Mouse (Mus musculus) forebrain, embryonic 15.5 days (tissue): ENCODE data around the gene Car2. TPM values are rescaled to one million over a fixed set of nuclear protein-coding genes. Genes with fewer than 3 reads are reported as not detected.

Experiments
- ATAC-seq: fragments of 200-750 bp; cut with Nextera tagmentation; replicated peaks from 2 replicates; pipeline ENCODE4 v1.8.0; 2017; ENCODE audit warnings: mild to moderate bottlenecking, moderate TSS enrichment, moderate library complexity
- H3K27ac ChIP-seq: fragments of 300-500 bp; sonication (generic); replicated peaks from 2 replicates; pipeline ENCODE4 v1.5.1; 2015; ENCODE audit warnings: mild to moderate bottlenecking, inconsistent platforms
- H3K27me3 ChIP-seq: fragments of 300-500 bp; sonication (generic); 2 replicates; pipeline ENCODE4 v1.6.1; 2015; ENCODE audit warnings: inconsistent platforms
- H3K36me3 ChIP-seq: fragments of 300-500 bp; sonication (generic); 2 replicates; pipeline ENCODE4 v1.6.1; 2015; ENCODE audit warnings: mild to moderate bottlenecking, inconsistent platforms
- H3K4me1 ChIP-seq: fragments of 300-500 bp; sonication (generic); 2 replicates; pipeline ENCODE4 v1.6.1; 2015; ENCODE audit warnings: inconsistent platforms
- H3K4me2 ChIP-seq: fragments of 300-500 bp; sonication (generic); replicated peaks from 2 replicates; pipeline ENCODE4 v1.6.1; 2015; ENCODE audit warnings: mild to moderate bottlenecking, inconsistent platforms
- H3K4me3 ChIP-seq: fragments of 300-500 bp; sonication (generic); 2 replicates; pipeline ENCODE4 v1.5.1; 2015; ENCODE audit warnings: mild to moderate bottlenecking, inconsistent platforms
- H3K9ac ChIP-seq: fragments of 300-500 bp; sonication (generic); replicated peaks from 2 replicates; pipeline ENCODE4 v1.6.1; 2015; ENCODE audit warnings: mild to moderate bottlenecking, inconsistent platforms
- H3K9me3 ChIP-seq: fragments of 300-500 bp; sonication (generic); 2 replicates; pipeline ENCODE4 v1.6.1; 2016; ENCODE audit warnings: inconsistent platforms
- WGBS: fragments of 180-500 bp; shearing (Covaris S2); methylation state at CpG from one replicate; pipeline ENCODE4 v1.1.7; 2015; ENCODE audit warnings: mixed read lengths; 5-methylcytosine and 5-hydroxymethylcytosine counted together
- polyA plus RNA-seq: library from polyadenylated mRNA; unstranded; fragments of >200 nt; fragmentation: Nextera tagmentation; extraction: Ambion mirVana; gene quantifications from 2 replicates; pipeline ENCODE4 v1.2.1, GENCODE M21; 2015

Gene Car2
- polyA plus RNA-seq, 1 experiment from 2014 or later, result 22.7 TPM

- Histone ChIP-seq H3K4me1 (peaks cover 5% of the 10 kb centered on the region; the same call in 1 of the 2 replicates), H3K36me3 (no peaks in the 10 kb centered on the region), H3K4me2 (no peak overlapping the region), H3K27ac (no peak overlapping the region), H3K9ac (no peak overlapping the region), H3K9me3 (no peaks in the 10 kb centered on the region), H3K4me3 (no peak overlapping the region), H3K27me3 (no peaks in the 10 kb centered on the region)
- no peak for ATAC-seq
These were observed 4.1 kb upstream of the Car2 start for GRCm38 (mm10) chr3:14882005-14882404.

- WGBS, result 81% methylated on average over 3 of the region's 3 CpGs
These were observed 3.3 kb upstream of the Car2 start for GRCm38 (mm10) chr3:14882756-14883155.

GRCm38 (mm10) chr3:14884826-14885225 lies 1.2 kb upstream of the Car2 start:
- no peaks in the 10 kb centered on the region for H3K27me3 ChIP-seq
- H3K36me3 ChIP-seq, result no peaks in the 10 kb centered on the region
- H3K9me3 ChIP-seq, result no peaks in the 10 kb centered on the region
- ATAC-seq, result no peak
- H3K9ac ChIP-seq, result no peak overlapping the region
- no peak overlapping the region for H3K4me3 ChIP-seq
- no peak overlapping the region for H3K27ac ChIP-seq
- peaks cover 6% of the 10 kb centered on the region; the same call in 1 of the 2 replicates for H3K4me1 ChIP-seq
- no peak overlapping the region for H3K4me2 ChIP-seq

More at GRCm38 (mm10) chr3:14882756-14883155, 3.3 kb upstream of the Car2 start:
- peaks cover 6% of the 10 kb centered on the region; the same call in 1 of the 2 replicates for H3K4me1 ChIP-seq
- H3K4me2 ChIP-seq, result no peak overlapping the region
- H3K9me3 ChIP-seq, result no peaks in the 10 kb centered on the region
- no peaks in the 10 kb centered on the region for H3K27me3 ChIP-seq
- no peak overlapping the region for H3K9ac ChIP-seq
- no peak overlapping the region for H3K27ac ChIP-seq
- H3K4me3 ChIP-seq, result no peak overlapping the region
- no peak for ATAC-seq
- H3K36me3 ChIP-seq, result no peaks in the 10 kb centered on the region

- Histone ChIP-seq H3K4me3 (peak overlapping the region; percentile 67), H3K36me3 (no peaks in the 10 kb centered on the region), H3K9me3 (no peaks in the 10 kb centered on the region), H3K27ac (no peak overlapping the region), H3K4me1 (peaks cover 6% of the 10 kb centered on the region; the same call in 1 of the 2 replicates), H3K27me3 (no peaks in the 10 kb centered on the region), H3K4me2 (peak overlapping the region; percentile 76), H3K9ac (peak overlapping the region; percentile 61; the same call in 1 of the 2 replicates)
- WGBS, result 37% methylated on average over 11 of the region's 11 CpGs
- no peak for ATAC-seq
These were observed 1.1 kb downstream of the Car2 start for GRCm38 (mm10) chr3:14887134-14887666.

- Histone ChIP-seq H3K36me3 (no peaks in the 10 kb centered on the region), H3K4me1 (peaks cover 6% of the 10 kb centered on the region; the same call in 1 of the 2 replicates), H3K27ac (no peak overlapping the region), H3K9ac (no peak overlapping the region), H3K9me3 (no peaks in the 10 kb centered on the region), H3K27me3 (no peaks in the 10 kb centered on the region), H3K4me3 (no peak overlapping the region; the same call in 1 of the 2 replicates), H3K4me2 (0 out of 2 replicates have a peak overlapping the region, but pooled peaks have one; percentile 76)
- WGBS, result 67% methylated on average over 10 of the region's 10 CpGs
- no peak for ATAC-seq
These were observed 1.7 kb downstream of the Car2 start for GRCm38 (mm10) chr3:14887686-14888295.

- Histone ChIP-seq H3K9ac (no peak overlapping the region), H3K4me1 (peaks cover 6% of the 10 kb centered on the region; the same call in 1 of the 2 replicates), H3K27ac (no peak overlapping the region), H3K4me3 (no peak overlapping the region), H3K4me2 (peak overlapping the region; percentile 7; the same call in 1 of the 2 replicates), H3K36me3 (no peaks in the 10 kb centered on the region), H3K9me3 (no peaks in the 10 kb centered on the region), H3K27me3 (no peaks in the 10 kb centered on the region)
- ATAC-seq, result no peak
- WGBS, result 15% methylated on average over 2 of the region's 2 CpGs
These were observed 2.5 kb downstream of the Car2 start for GRCm38 (mm10) chr3:14888549-14888948.

DNA sequence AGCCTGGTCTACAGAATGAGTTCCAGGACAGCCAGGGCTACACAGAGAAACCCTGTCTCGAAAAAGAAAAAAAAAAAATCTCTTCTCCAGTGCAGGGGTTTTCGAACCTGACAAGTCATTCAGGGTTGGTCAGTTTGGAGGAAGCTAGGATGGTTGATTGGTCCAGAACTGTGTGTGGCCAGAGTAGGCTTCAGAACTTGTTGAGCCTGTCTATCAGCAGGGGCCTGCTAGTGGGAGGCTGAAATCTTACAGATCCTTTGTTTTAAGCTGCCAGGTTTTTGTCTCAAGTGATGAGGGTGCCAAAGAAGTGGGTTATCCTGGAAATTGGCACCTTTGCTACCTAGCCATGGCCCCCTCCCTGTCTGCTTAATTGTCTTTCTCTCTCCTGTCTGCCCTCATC lies 3.0 kb downstream of the Car2 start:
- Histone ChIP-seq H3K27me3 (no peaks in the 10 kb centered on the region), H3K4me1 (peaks cover 6% of the 10 kb centered on the region; the same call in 1 of the 2 replicates), H3K4me2 (no peak overlapping the region), H3K27ac (no peak overlapping the region), H3K4me3 (no peak overlapping the region), H3K9me3 (no peaks in the 10 kb centered on the region), H3K9ac (no peak overlapping the region), H3K36me3 (no peaks in the 10 kb centered on the region)
- 72% methylated on average over 2 of the region's 2 CpGs for WGBS
- ATAC-seq, result no peak

DNA sequence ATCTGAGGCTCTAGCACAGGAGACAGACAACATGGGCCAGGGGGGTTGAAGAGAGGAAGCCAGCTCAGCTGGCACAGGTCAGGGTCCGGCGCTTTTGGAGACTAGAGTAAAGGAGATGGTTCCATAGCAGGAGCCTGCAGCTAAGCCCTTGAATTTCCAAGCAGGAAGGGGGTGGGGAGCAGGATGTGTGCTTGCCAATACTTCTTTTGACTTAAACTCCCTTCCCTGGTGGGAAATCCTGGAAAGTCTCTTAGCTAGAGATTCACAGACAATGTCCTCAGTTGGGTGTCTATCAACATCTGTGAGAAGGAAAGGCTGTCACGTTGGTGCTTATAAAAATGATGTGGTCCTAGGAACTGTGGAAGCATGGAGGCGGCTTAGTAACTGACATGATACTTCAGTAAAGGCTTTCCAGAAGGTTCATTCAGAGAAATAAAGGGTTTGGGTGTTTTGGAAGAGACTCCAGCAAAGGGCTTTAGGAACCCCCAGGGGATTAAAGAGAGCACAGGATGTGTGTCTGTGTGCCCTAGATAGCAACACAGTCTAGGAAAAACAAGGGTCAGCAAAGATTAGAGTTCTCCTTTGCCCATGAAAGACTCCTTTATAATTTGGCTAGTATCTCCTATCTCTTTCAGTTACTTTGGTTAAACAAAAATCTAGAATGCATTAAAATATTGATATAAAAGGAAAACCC lies 3.8 kb downstream of the Car2 start:
- no peaks in the 10 kb centered on the region for H3K9me3 ChIP-seq
- 49% methylated on average over 4 of the region's 4 CpGs for WGBS
- no peak overlapping the region for H3K4me3 ChIP-seq
- H3K27ac ChIP-seq, result no peak overlapping the region
- H3K36me3 ChIP-seq, result no peaks in the 10 kb centered on the region
- H3K4me1 ChIP-seq, result peaks cover 6% of the 10 kb centered on the region; the same call in 1 of the 2 replicates
- no peak overlapping the region for H3K9ac ChIP-seq
- no peaks in the 10 kb centered on the region for H3K27me3 ChIP-seq
- ATAC-seq, result no peak
- 0 out of 2 replicates have a peak overlapping the region, but pooled peaks have one; percentile 8 for H3K4me2 ChIP-seq

DNA sequence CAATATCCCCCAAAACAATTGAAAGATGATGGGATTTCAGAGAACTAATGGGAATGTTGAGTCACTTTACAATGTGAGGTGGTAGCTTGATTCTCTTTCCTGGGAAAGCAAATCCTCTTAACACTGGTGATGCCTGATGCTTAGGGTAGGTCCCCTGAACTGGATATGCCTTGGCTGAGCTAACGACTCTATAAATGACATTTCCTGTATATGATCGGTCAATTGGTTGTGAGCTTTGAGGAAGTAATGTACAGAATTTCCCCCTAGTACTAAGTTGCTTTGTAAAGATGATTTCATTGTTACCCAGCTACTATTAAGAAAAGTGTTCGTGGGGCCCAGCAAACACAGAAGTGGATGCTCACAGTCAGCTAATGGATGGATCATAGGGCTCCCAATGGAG lies 6.9 kb downstream of the Car2 start:
- H3K27me3 ChIP-seq, result no peaks in the 10 kb centered on the region
- no peaks in the 10 kb centered on the region for H3K4me1 ChIP-seq
- H3K9me3 ChIP-seq, result no peaks in the 10 kb centered on the region
- H3K4me3 ChIP-seq, result no peak overlapping the region
- no peak for ATAC-seq
- H3K36me3 ChIP-seq, result no peaks in the 10 kb centered on the region
- H3K4me2 ChIP-seq, result no peak overlapping the region
- no peak overlapping the region for H3K27ac ChIP-seq
- no peak overlapping the region for H3K9ac ChIP-seq
- 85% methylated on average over 3 of the region's 3 CpGs for WGBS

- WGBS, result 76% methylated on average over 5 of the region's 5 CpGs
- no peaks in the 10 kb centered on the region for H3K4me1 ChIP-seq
- no peak overlapping the region for H3K9ac ChIP-seq
These were observed 7.6 kb downstream of the Car2 start for GRCm38 (mm10) chr3:14893700-14894099.

GRCm38 (mm10) chr3:14895333-14895732 lies 9.3 kb downstream of the Car2 start:
- 96% methylated on average over 3 of the region's 3 CpGs for WGBS
- H3K4me2 ChIP-seq, result no peak overlapping the region
- ATAC-seq, result no peak
- H3K27ac ChIP-seq, result no peak overlapping the region
- no peak overlapping the region for H3K4me3 ChIP-seq
- no peaks in the 10 kb centered on the region for H3K27me3 ChIP-seq
- H3K9ac ChIP-seq, result no peak overlapping the region
- H3K36me3 ChIP-seq, result no peaks in the 10 kb centered on the region
- no peaks in the 10 kb centered on the region for H3K9me3 ChIP-seq
- no peaks in the 10 kb centered on the region for H3K4me1 ChIP-seq

More at GRCm38 (mm10) chr3:14893700-14894099, 7.6 kb downstream of the Car2 start:
- no peak overlapping the region for H3K27ac ChIP-seq
- no peaks in the 10 kb centered on the region for H3K36me3 ChIP-seq
- ATAC-seq, result no peak
- H3K9me3 ChIP-seq, result no peaks in the 10 kb centered on the region
- no peak overlapping the region for H3K4me2 ChIP-seq
- no peak overlapping the region for H3K4me3 ChIP-seq
- H3K27me3 ChIP-seq, result no peaks in the 10 kb centered on the region

DNA sequence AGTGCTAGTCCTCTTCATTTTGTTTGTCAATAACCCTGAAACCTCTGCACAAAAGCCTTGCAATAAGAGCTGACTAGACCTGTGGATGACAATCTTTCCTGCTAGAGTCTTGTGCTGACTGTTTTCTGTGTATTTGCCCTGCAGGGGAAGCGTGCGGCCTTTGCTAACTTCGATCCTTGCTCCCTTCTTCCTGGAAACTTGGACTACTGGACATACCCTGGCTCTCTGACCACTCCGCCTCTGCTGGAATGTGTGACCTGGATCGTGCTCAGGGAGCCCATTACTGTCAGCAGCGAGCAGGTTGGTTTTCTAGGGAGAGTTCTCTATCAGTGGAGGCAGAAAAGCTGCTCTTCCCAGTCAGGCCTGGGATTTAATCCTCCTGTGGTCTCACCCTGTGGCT lies 11.7 kb downstream of the Car2 start:
- H3K9me3 ChIP-seq, result no peaks in the 10 kb centered on the region
- 80% methylated on average over 6 of the region's 6 CpGs for WGBS

More for the DNA sequence above, 11.7 kb downstream of the Car2 start:
- H3K27ac ChIP-seq, result no peak overlapping the region
- no peak overlapping the region for H3K9ac ChIP-seq
- ATAC-seq, result no peak
- H3K4me3 ChIP-seq, result no peak overlapping the region
- no peaks in the 10 kb centered on the region for H3K27me3 ChIP-seq
- H3K36me3 ChIP-seq, result no peaks in the 10 kb centered on the region
- no peak overlapping the region for H3K4me2 ChIP-seq
- no peaks in the 10 kb centered on the region for H3K4me1 ChIP-seq
